Mouse (Mus musculus): Measurements from ENCODE around the gene AI413582. TPM values are rescaled to one million over a fixed set of nuclear protein-coding genes. Genes with fewer than 3 reads are reported as not detected.

The AI413582 gene
- polyA plus RNA-seq, 1 experiment from 2014 or later = 37.4 TPM

GRCm38 (mm10) chr17:27574470-27575115 is 9.0 kb upstream of the AI413582 start:
- WGBS = 90% methylated on average over 16 of the region's 16 CpGs
- Histone ChIP-seq H3K4me3 (ENCODE audit: low read depth, low read length) (no peak overlapping the region), H3K9me3 (ENCODE audit: control insufficient read depth, low read length) (no peaks in the 10 kb centered on the region), H3K36me3 (ENCODE audit: control insufficient read depth, insufficient read depth, low read length) (peaks cover 33% of the 10 kb centered on the region), H3K4me2 (ENCODE audit: low read length) (no peak overlapping the region), H3K9ac (ENCODE audit: low read length) (no peak overlapping the region), H3K27ac (ENCODE audit: low read depth) (no peak overlapping the region), H3K27me3 (replicated peaks; ENCODE audit: control insufficient read depth, insufficient read depth, low read length) (no peaks in the 10 kb centered on the region), H3K4me1 (replicated peaks; ENCODE audit: control insufficient read depth, insufficient read depth, low read length) (no peaks in the 10 kb centered on the region)
- ATAC-seq (replicated peaks; ENCODE audit: low FRiP score, low TSS enrichment, low read depth) (no peak), DNase-seq (ENCODE audit: low spot score) (no peak)

- Histone ChIP-seq H3K27ac (ENCODE audit: low read depth) (no peak overlapping the region), H3K9me3 (ENCODE audit: control insufficient read depth, low read length) (no peaks in the 10 kb centered on the region), H3K36me3 (ENCODE audit: control insufficient read depth, insufficient read depth, low read length) (peaks cover 26% of the 10 kb centered on the region), H3K9ac (ENCODE audit: low read length) (no peak overlapping the region), H3K27me3 (replicated peaks; ENCODE audit: control insufficient read depth, insufficient read depth, low read length) (no peaks in the 10 kb centered on the region), H3K4me1 (replicated peaks; ENCODE audit: control insufficient read depth, insufficient read depth, low read length) (no peaks in the 10 kb centered on the region), H3K4me3 (ENCODE audit: low read depth, low read length) (no peak overlapping the region), H3K4me2 (ENCODE audit: low read length) (no peak overlapping the region)
- ATAC-seq (replicated peaks; ENCODE audit: low FRiP score, low TSS enrichment, low read depth) (no peak), DNase-seq (ENCODE audit: low spot score) (no peak)
- 93% methylated on average over 10 of the region's 10 CpGs for WGBS
Measured at GRCm38 (mm10) chr17:27573772-27574320, 8.3 kb upstream of the AI413582 start.

GRCm38 (mm10) chr17:27571315-27571714 is 5.8 kb upstream of the AI413582 start:
- DNase-seq (ENCODE audit: low spot score) = no peak
- Histone ChIP-seq H3K36me3 (ENCODE audit: control insufficient read depth, insufficient read depth, low read length) (peaks cover 6% of the 10 kb centered on the region), H3K9me3 (ENCODE audit: control insufficient read depth, low read length) (no peaks in the 10 kb centered on the region), H3K4me2 (ENCODE audit: low read length) (no peak overlapping the region), H3K27ac (ENCODE audit: low read depth) (no peak overlapping the region), H3K9ac (ENCODE audit: low read length) (no peak overlapping the region), H3K27me3 (replicated peaks; ENCODE audit: control insufficient read depth, insufficient read depth, low read length) (no peaks in the 10 kb centered on the region), H3K4me1 (replicated peaks; ENCODE audit: control insufficient read depth, insufficient read depth, low read length) (no peaks in the 10 kb centered on the region; the same call in 1 of the 2 replicates), H3K4me3 (ENCODE audit: low read depth, low read length) (no peak overlapping the region)
- 79% methylated on average over 8 of the region's 8 CpGs for WGBS
- ATAC-seq (replicated peaks; ENCODE audit: low FRiP score, low TSS enrichment, low read depth) = no peak

GRCm38 (mm10) chr17:27568228-27568627 is 2.7 kb upstream of the AI413582 start:
- Histone ChIP-seq H3K4me2 (ENCODE audit: low read length) (no peak overlapping the region), H3K9ac (ENCODE audit: low read length) (no peak overlapping the region), H3K27ac (ENCODE audit: low read depth) (no peak overlapping the region), H3K36me3 (ENCODE audit: control insufficient read depth, insufficient read depth, low read length) (no peaks in the 10 kb centered on the region), H3K4me1 (replicated peaks; ENCODE audit: control insufficient read depth, insufficient read depth, low read length) (peaks cover 6% of the 10 kb centered on the region), H3K4me3 (ENCODE audit: low read depth, low read length) (no peak overlapping the region), H3K27me3 (replicated peaks; ENCODE audit: control insufficient read depth, insufficient read depth, low read length) (no peaks in the 10 kb centered on the region), H3K9me3 (ENCODE audit: control insufficient read depth, low read length) (no peaks in the 10 kb centered on the region)
- WGBS = 89% methylated on average over 5 of the region's 5 CpGs
- no peak for ATAC-seq (replicated peaks; ENCODE audit: low FRiP score, low TSS enrichment, low read depth)
- DNase-seq (ENCODE audit: low spot score) = no peak

- no peak for DNase-seq (ENCODE audit: low spot score)
- Histone ChIP-seq H3K4me2 (ENCODE audit: low read length) (peak overlapping the region; percentile 94), H3K9ac (ENCODE audit: low read length) (peak overlapping the region; percentile 49), H3K4me3 (ENCODE audit: low read depth, low read length) (peak overlapping the region; percentile 54), H3K9me3 (ENCODE audit: control insufficient read depth, low read length) (no peaks in the 10 kb centered on the region), H3K36me3 (ENCODE audit: control insufficient read depth, insufficient read depth, low read length) (peaks cover 8% of the 10 kb centered on the region; the same call in 1 of the 2 replicates), H3K27me3 (replicated peaks; ENCODE audit: control insufficient read depth, insufficient read depth, low read length) (no peaks in the 10 kb centered on the region), H3K27ac (ENCODE audit: low read depth) (no peak overlapping the region), H3K4me1 (replicated peaks; ENCODE audit: control insufficient read depth, insufficient read depth, low read length) (peaks cover 17% of the 10 kb centered on the region)
- no peak for ATAC-seq (replicated peaks; ENCODE audit: low FRiP score, low TSS enrichment, low read depth)
- WGBS = under 1% methylated on average over 13 of the region's 13 CpGs
Measured at GRCm38 (mm10) chr17:27565942-27566267, 349 bp upstream of the AI413582 start.

GRCm38 (mm10) chr17:27564391-27565162 is 979 bp downstream of the AI413582 start:
- 13% methylated on average over 20 of the region's 20 CpGs for WGBS
- Histone ChIP-seq H3K27ac (ENCODE audit: low read depth) (peak overlapping the region; percentile 14; the same call in 1 of the 2 replicates), H3K36me3 (ENCODE audit: control insufficient read depth, insufficient read depth, low read length) (peaks cover 17% of the 10 kb centered on the region; the same call in 1 of the 2 replicates), H3K9ac (ENCODE audit: low read length) (peak overlapping the region; percentile 49), H3K9me3 (ENCODE audit: control insufficient read depth, low read length) (no peaks in the 10 kb centered on the region), H3K27me3 (replicated peaks; ENCODE audit: control insufficient read depth, insufficient read depth, low read length) (no peaks in the 10 kb centered on the region), H3K4me3 (ENCODE audit: low read depth, low read length) (peak overlapping the region; percentile 54), H3K4me2 (ENCODE audit: low read length) (peak overlapping the region; percentile 94), H3K4me1 (replicated peaks; ENCODE audit: control insufficient read depth, insufficient read depth, low read length) (peaks cover 17% of the 10 kb centered on the region)
- DNase-seq (ENCODE audit: low spot score) (peak; percentile 77), ATAC-seq (replicated peaks; ENCODE audit: low FRiP score, low TSS enrichment, low read depth) (0 out of 2 replicates have a peak, but pooled peaks have one; percentile 2)

- H3K4me2 ChIP-seq (ENCODE audit: low read length) = no peak overlapping the region
- peaks cover 17% of the 10 kb centered on the region; the same call in 1 of the 2 replicates for H3K36me3 ChIP-seq (ENCODE audit: control insufficient read depth, insufficient read depth, low read length)
- no peaks in the 10 kb centered on the region for H3K27me3 ChIP-seq (replicated peaks; ENCODE audit: control insufficient read depth, insufficient read depth, low read length)
- peaks cover 17% of the 10 kb centered on the region for H3K4me1 ChIP-seq (replicated peaks; ENCODE audit: control insufficient read depth, insufficient read depth, low read length)
- H3K27ac ChIP-seq (ENCODE audit: low read depth) = no peak overlapping the region
- H3K9me3 ChIP-seq (ENCODE audit: control insufficient read depth, low read length) = no peaks in the 10 kb centered on the region
- H3K4me3 ChIP-seq (ENCODE audit: low read depth, low read length) = no peak overlapping the region
- 52% methylated on average over 7 of the region's 7 CpGs for WGBS
- no peak for DNase-seq (ENCODE audit: low spot score)
- H3K9ac ChIP-seq (ENCODE audit: low read length) = no peak overlapping the region
- ATAC-seq (replicated peaks; ENCODE audit: low FRiP score, low TSS enrichment, low read depth) = no peak
Measured at GRCm38 (mm10) chr17:27563771-27564244, 1.7 kb downstream of the AI413582 start.

GRCm38 (mm10) chr17:27561809-27562526 is 3.6 kb downstream of the AI413582 start:
- H3K36me3 ChIP-seq (ENCODE audit: control insufficient read depth, insufficient read depth, low read length) = peaks cover 17% of the 10 kb centered on the region; the same call in 1 of the 2 replicates
- H3K9me3 ChIP-seq (ENCODE audit: control insufficient read depth, low read length) = no peaks in the 10 kb centered on the region
- H3K4me3 ChIP-seq (ENCODE audit: low read depth, low read length) = no peak overlapping the region
- no peak for ATAC-seq (replicated peaks; ENCODE audit: low FRiP score, low TSS enrichment, low read depth)
- no peaks in the 10 kb centered on the region for H3K27me3 ChIP-seq (replicated peaks; ENCODE audit: control insufficient read depth, insufficient read depth, low read length)
- H3K27ac ChIP-seq (ENCODE audit: low read depth) = no peak overlapping the region
- peaks cover 20% of the 10 kb centered on the region for H3K4me1 ChIP-seq (replicated peaks; ENCODE audit: control insufficient read depth, insufficient read depth, low read length)
- 54% methylated on average over 9 of the region's 11 CpGs for WGBS
- no peak overlapping the region for H3K9ac ChIP-seq (ENCODE audit: low read length)
- no peak for DNase-seq (ENCODE audit: low spot score)
- no peak overlapping the region for H3K4me2 ChIP-seq (ENCODE audit: low read length)
